Mouse (Mus musculus): ENCODE results near the gene Col26a1. TPM values are rescaled to one million over a fixed set of nuclear protein-coding genes. Genes with fewer than 3 reads are reported as not detected.

Col26a1 gene
- total RNA-seq, 2 experiments from 2014 or later, result 2.7 to 2.8 TPM

GRCm38 (mm10) chr5:136882055-136882787 is 788 bp downstream of the Col26a1 start:
- no peak for DNase-seq (ENCODE audit: low spot score)
- intact Hi-C loops (cut with DNase I), result no loop called here

- intact Hi-C loops (cut with DNase I), result loop anchor here (1.0 to 2.0 kb wide), 2 partner anchors 41 to 91 kb away; no protein-coding TSS in a partner anchor
- DNase-seq (ENCODE audit: low spot score), result peak; percentile 36
Measured at GRCm38 (mm10) chr5:136881380-136882009, 1.5 kb downstream of the Col26a1 start.

GRCm38 (mm10) chr5:136880101-136880500 is 2.9 kb downstream of the Col26a1 start:
- intact Hi-C loops (cut with DNase I), result loop anchor here (2.0 kb wide), 1 partner anchor 39 kb away; no protein-coding TSS in a partner anchor
- DNase-seq (ENCODE audit: low spot score), result no peak

- intact Hi-C loops (cut with DNase I), result no loop called here
- no peak for DNase-seq (ENCODE audit: low spot score)
Measured at GRCm38 (mm10) chr5:136874271-136874670, 8.7 kb downstream of the Col26a1 start.

GRCm38 (mm10) chr5:136872417-136872816 is 10.6 kb downstream of the Col26a1 start:
- DNase-seq (ENCODE audit: low spot score), result no peak

GRCm38 (mm10) chr5:136869451-136870114 is 13.4 kb downstream of the Col26a1 start:
- no peak for DNase-seq (ENCODE audit: low spot score)
- intact Hi-C loops (cut with DNase I), result no loop called here

More at GRCm38 (mm10) chr5:136872417-136872816, 10.6 kb downstream of the Col26a1 start:
- intact Hi-C loops (cut with DNase I), result no loop called here

GRCm38 (mm10) chr5:136867706-136868105 is 15.3 kb downstream of the Col26a1 start:
- DNase-seq (ENCODE audit: low spot score), result no peak
- intact Hi-C loops (cut with DNase I), result no loop called here

GRCm38 (mm10) chr5:136863961-136864674 is 18.9 kb downstream of the Col26a1 start:
- peak; percentile 11 for DNase-seq (ENCODE audit: low spot score)
- intact Hi-C loops (cut with DNase I), result no loop called here

GRCm38 (mm10) chr5:136863276-136863675 is 19.7 kb downstream of the Col26a1 start:
- intact Hi-C loops (cut with DNase I), result no loop called here
- DNase-seq (ENCODE audit: low spot score), result no peak

GRCm38 (mm10) chr5:136862806-136863205 is 20.2 kb downstream of the Col26a1 start:
- intact Hi-C loops (cut with DNase I), result no loop called here
- no peak for DNase-seq (ENCODE audit: low spot score)

GRCm38 (mm10) chr5:136861191-136861940 is 21.6 kb downstream of the Col26a1 start:
- DNase-seq (ENCODE audit: low spot score), result no peak
- intact Hi-C loops (cut with DNase I), result no loop called here

GRCm38 (mm10) chr5:136850716-136851115 is 32.3 kb downstream of the Col26a1 start:
- intact Hi-C loops (cut with DNase I), result no loop called here
- DNase-seq (ENCODE audit: low spot score), result no peak

- intact Hi-C loops (cut with DNase I), result no loop called here
- DNase-seq (ENCODE audit: low spot score), result no peak
Measured at GRCm38 (mm10) chr5:136846385-136847264, 36.4 kb downstream of the Col26a1 start.

GRCm38 (mm10) chr5:136843930-136844329 is 39.1 kb downstream of the Col26a1 start:
- no peak for DNase-seq (ENCODE audit: low spot score)
- intact Hi-C loops (cut with DNase I), result no loop called here

GRCm38 (mm10) chr5:136840036-136840435 is 43.0 kb downstream of the Col26a1 start:
- no peak for DNase-seq (ENCODE audit: low spot score)
- intact Hi-C loops (cut with DNase I), result loop anchor here (2.0 kb wide), 1 partner anchor 41 kb away; no protein-coding TSS in a partner anchor

GRCm38 (mm10) chr5:136833053-136833452 is 50.0 kb downstream of the Col26a1 start:
- DNase-seq (ENCODE audit: low spot score), result no peak
- intact Hi-C loops (cut with DNase I), result no loop called here

- DNase-seq (ENCODE audit: low spot score), result no peak
- intact Hi-C loops (cut with DNase I), result no loop called here
Measured at GRCm38 (mm10) chr5:136830156-136830555, 52.9 kb downstream of the Col26a1 start.

GRCm38 (mm10) chr5:136821971-136822370 is 61.0 kb downstream of the Col26a1 start:
- no peak for DNase-seq (ENCODE audit: low spot score)
- intact Hi-C loops (cut with DNase I), result no loop called here

All from heart, postnatal 25 days (tissue).